Mouse (Mus musculus) megakaryocyte progenitor cell, adult 5-6 weeks (primary cell): ENCODE measurements around the gene Mup8. TPM values are rescaled to one million over a fixed set of nuclear protein-coding genes. Genes with fewer than 3 reads are reported as not detected.
"Not testable (repeated sequence)": the region's sequence is repeated elsewhere in the genome, so short reads cannot be mapped to it uniquely, and the experiment has no call there.

Experiments
- ATAC-seq: replicated peaks from 2 replicates; pipeline ENCODE4 v1.8.0; 2016; ENCODE audit warnings: mild to moderate bottlenecking, moderate TSS enrichment, inconsistent platforms; ENCODE audit not compliant: poor library complexity
- total RNA-seq, 2 experiments: library from RNA; stranded (forward) in 1 of 2; stranded (reverse) in 1 of 2; fragments of 157-497, 149-512 nt in 1 of 2; fragments of 200-1000 nt in 1 of 2; gene quantifications; 2 replicates each; pipeline versions ENCODE4 v1.2.3 to v1.2.4; 2015 to 2017

Gene Mup8
- total RNA-seq (2015) (not detected in 2 replicates), total RNA-seq (2017) (not detected in 2 replicates)

DNA sequence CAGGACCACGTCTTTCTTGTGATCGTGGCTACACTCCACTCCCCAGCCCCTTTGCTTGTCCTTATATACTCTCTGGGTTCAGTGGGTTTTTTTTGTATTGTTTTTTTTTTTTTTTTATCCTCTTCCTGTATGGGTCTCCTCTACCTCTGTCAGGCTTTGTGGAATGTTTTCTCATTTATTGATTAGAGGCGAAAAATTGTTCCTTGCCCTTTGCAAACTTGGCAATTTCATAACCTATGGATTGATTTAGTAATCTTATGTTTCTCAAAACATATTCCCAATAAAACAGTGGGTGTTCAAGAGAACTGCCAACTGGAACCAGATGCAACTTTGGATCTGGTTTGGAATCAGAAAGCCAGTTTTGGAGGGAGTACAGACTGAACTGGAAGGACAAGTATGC, at the start of gene Mup8:
Gene Mup8, minus strand, starts transcription at position 101 of the 400 bp plus-strand sequence.
- ATAC-seq, result not testable (repeated sequence)

- not testable (repeated sequence) for ATAC-seq
These were observed 43.8 kb upstream of the Mup8 start for GRCm38 (mm10) chr4:60265977-60266770.

- not testable (repeated sequence) for ATAC-seq
These were observed 40.3 kb upstream of the Mup8 start for GRCm38 (mm10) chr4:60262706-60263105.

Other genes starting within 250 kb of the Mup8 start
- not detected in 2 replicates for gene Mup7, start 152.1 kb downstream of the Mup8 start, total RNA-seq (2015)
- not detected in 2 replicates for gene Mup7, start 152.1 kb downstream of the Mup8 start, total RNA-seq (2017)
- not detected in 2 replicates for gene Mup2, start 68.3 kb downstream of the Mup8 start, total RNA-seq (2015)
- not detected in 2 replicates for gene Mup2, start 68.3 kb downstream of the Mup8 start, total RNA-seq (2017)
- gene Mup9, start 199.4 kb upstream of the Mup8 start, total RNA-seq (2015), result not detected in 2 replicates
- gene Mup9, start 199.4 kb upstream of the Mup8 start, total RNA-seq (2017), result not detected in 2 replicates